Mouse (Mus musculus): Measurements from ENCODE around the gene Wdr86. TPM values are rescaled to one million over a fixed set of nuclear protein-coding genes. Genes with fewer than 3 reads are reported as not detected.

Gene Wdr86
- polyA plus RNA-seq, 1 experiment from 2014 or later = 21.8 TPM

GRCm38 (mm10) chr5:24756931-24757330 lies 26.4 kb upstream of the Wdr86 start:
- H3K27me3 ChIP-seq (replicated peaks; ENCODE audit: control insufficient read depth, insufficient read depth, low read length) = no peaks in the 10 kb centered on the region; the same call in 1 of the 2 replicates
- peaks cover 11% of the 10 kb centered on the region for H3K4me1 ChIP-seq (ENCODE audit: control insufficient read depth, insufficient read depth, low read length)
- ATAC-seq (ENCODE audit: low read depth) = no peak
- no peak overlapping the region for H3K4me3 ChIP-seq (ENCODE audit: low read depth, low read length)
- no peak overlapping the region for H3K4me2 ChIP-seq (ENCODE audit: low read depth, low read length)
- no peak overlapping the region for H3K27ac ChIP-seq (replicated peaks; ENCODE audit: low read depth, low read length)
- no peak overlapping the region for H3K9ac ChIP-seq (ENCODE audit: low read depth, low read length)
- no peaks in the 10 kb centered on the region for H3K36me3 ChIP-seq (ENCODE audit: control insufficient read depth, insufficient read depth, low read length)
- DNase-seq (ENCODE audit: low spot score) = no peak
- H3K9me3 ChIP-seq (ENCODE audit: control insufficient read depth, low read length) = no peaks in the 10 kb centered on the region
- 46% methylated on average over 3 of the region's 3 CpGs for WGBS

GRCm38 (mm10) chr5:24752175-24752498 lies 21.6 kb upstream of the Wdr86 start:
- 3% methylated on average over 2 of the region's 2 CpGs for WGBS
- DNase-seq (ENCODE audit: low spot score) (no peak), ATAC-seq (ENCODE audit: low read depth) (no peak)
- H3K9ac ChIP-seq (ENCODE audit: low read depth, low read length) = peak overlapping the region; percentile 90
- H3K9me3 ChIP-seq (ENCODE audit: control insufficient read depth, low read length) = no peaks in the 10 kb centered on the region
- peak overlapping the region; percentile 96 for H3K27ac ChIP-seq (replicated peaks; ENCODE audit: low read depth, low read length)
- peak overlapping the region; percentile 67 for H3K4me3 ChIP-seq (ENCODE audit: low read depth, low read length)
- peak overlapping the region; percentile 77 for H3K4me2 ChIP-seq (ENCODE audit: low read depth, low read length)
- H3K27me3 ChIP-seq (replicated peaks; ENCODE audit: control insufficient read depth, insufficient read depth, low read length) = no peaks in the 10 kb centered on the region
- no peaks in the 10 kb centered on the region for H3K36me3 ChIP-seq (ENCODE audit: control insufficient read depth, insufficient read depth, low read length)
- peaks cover 27% of the 10 kb centered on the region for H3K4me1 ChIP-seq (ENCODE audit: control insufficient read depth, insufficient read depth, low read length)

GRCm38 (mm10) chr5:24751305-24752174 lies 21.0 kb upstream of the Wdr86 start:
- peak overlapping the region; percentile 67 for H3K4me3 ChIP-seq (ENCODE audit: low read depth, low read length)
- DNase-seq (ENCODE audit: low spot score) = peak; percentile 92
- WGBS = 3% methylated on average over 24 of the region's 25 CpGs

GRCm38 (mm10) chr5:24750321-24751304 lies 20.1 kb upstream of the Wdr86 start:
- Histone ChIP-seq H3K4me2 (ENCODE audit: low read depth, low read length) (peak overlapping the region; percentile 77), H3K9ac (ENCODE audit: low read depth, low read length) (peak overlapping the region; percentile 90), H3K4me1 (ENCODE audit: control insufficient read depth, insufficient read depth, low read length) (peaks cover 27% of the 10 kb centered on the region), H3K9me3 (ENCODE audit: control insufficient read depth, low read length) (no peaks in the 10 kb centered on the region), H3K27me3 (replicated peaks; ENCODE audit: control insufficient read depth, insufficient read depth, low read length) (no peaks in the 10 kb centered on the region), H3K27ac (replicated peaks; ENCODE audit: low read depth, low read length) (peak overlapping the region; percentile 96), H3K36me3 (ENCODE audit: control insufficient read depth, insufficient read depth, low read length) (no peaks in the 10 kb centered on the region), H3K4me3 (ENCODE audit: low read depth, low read length) (peak overlapping the region; percentile 67)
- 3% methylated on average over 55 of the region's 59 CpGs for WGBS
- peak; percentile 94 for DNase-seq (ENCODE audit: low spot score)
- peak; percentile 85 for ATAC-seq (ENCODE audit: low read depth)

More at GRCm38 (mm10) chr5:24751305-24752174, 21.0 kb upstream of the Wdr86 start:
- Histone ChIP-seq H3K4me1 (ENCODE audit: control insufficient read depth, insufficient read depth, low read length) (peaks cover 27% of the 10 kb centered on the region), H3K9me3 (ENCODE audit: control insufficient read depth, low read length) (no peaks in the 10 kb centered on the region), H3K4me2 (ENCODE audit: low read depth, low read length) (peak overlapping the region; percentile 77), H3K9ac (ENCODE audit: low read depth, low read length) (peak overlapping the region; percentile 90), H3K27me3 (replicated peaks; ENCODE audit: control insufficient read depth, insufficient read depth, low read length) (no peaks in the 10 kb centered on the region), H3K27ac (replicated peaks; ENCODE audit: low read depth, low read length) (peak overlapping the region; percentile 96), H3K36me3 (ENCODE audit: control insufficient read depth, insufficient read depth, low read length) (no peaks in the 10 kb centered on the region)
- peak; percentile 81 for ATAC-seq (ENCODE audit: low read depth)

GRCm38 (mm10) chr5:24749731-24750130 lies 19.2 kb upstream of the Wdr86 start:
- peak overlapping the region; percentile 90 for H3K9ac ChIP-seq (ENCODE audit: low read depth, low read length)
- ATAC-seq (ENCODE audit: low read depth) (no peak), DNase-seq (ENCODE audit: low spot score) (no peak)
- H3K4me1 ChIP-seq (ENCODE audit: control insufficient read depth, insufficient read depth, low read length) = peaks cover 22% of the 10 kb centered on the region
- 55% methylated on average over 5 of the region's 5 CpGs for WGBS
- H3K4me2 ChIP-seq (ENCODE audit: low read depth, low read length) = peak overlapping the region; percentile 77
- H3K36me3 ChIP-seq (ENCODE audit: control insufficient read depth, insufficient read depth, low read length) = no peaks in the 10 kb centered on the region
- peak overlapping the region; percentile 67 for H3K4me3 ChIP-seq (ENCODE audit: low read depth, low read length)
- no peaks in the 10 kb centered on the region for H3K9me3 ChIP-seq (ENCODE audit: control insufficient read depth, low read length)
- no peaks in the 10 kb centered on the region for H3K27me3 ChIP-seq (replicated peaks; ENCODE audit: control insufficient read depth, insufficient read depth, low read length)
- peak overlapping the region; percentile 96 for H3K27ac ChIP-seq (replicated peaks; ENCODE audit: low read depth, low read length)

GRCm38 (mm10) chr5:24747533-24747932 lies 17.0 kb upstream of the Wdr86 start:
- Histone ChIP-seq H3K27me3 (replicated peaks; ENCODE audit: control insufficient read depth, insufficient read depth, low read length) (no peaks in the 10 kb centered on the region), H3K4me3 (ENCODE audit: low read depth, low read length) (no peak overlapping the region), H3K4me1 (ENCODE audit: control insufficient read depth, insufficient read depth, low read length) (peaks cover 22% of the 10 kb centered on the region), H3K27ac (replicated peaks; ENCODE audit: low read depth, low read length) (peak overlapping the region; percentile 40), H3K9ac (ENCODE audit: low read depth, low read length) (no peak overlapping the region), H3K36me3 (ENCODE audit: control insufficient read depth, insufficient read depth, low read length) (no peaks in the 10 kb centered on the region), H3K4me2 (ENCODE audit: low read depth, low read length) (no peak overlapping the region), H3K9me3 (ENCODE audit: control insufficient read depth, low read length) (no peaks in the 10 kb centered on the region)
- peak; percentile 53 for DNase-seq (ENCODE audit: low spot score)
- no peak for ATAC-seq (ENCODE audit: low read depth)
- WGBS = 11% methylated on average over 6 of the region's 6 CpGs

GRCm38 (mm10) chr5:24743956-24744355 lies 13.4 kb upstream of the Wdr86 start:
- ATAC-seq (ENCODE audit: low read depth) (no peak), DNase-seq (ENCODE audit: low spot score) (no peak)
- 84% methylated on average over 10 of the region's 10 CpGs for WGBS
- no peaks in the 10 kb centered on the region for H3K9me3 ChIP-seq (ENCODE audit: control insufficient read depth, low read length)
- no peaks in the 10 kb centered on the region for H3K27me3 ChIP-seq (replicated peaks; ENCODE audit: control insufficient read depth, insufficient read depth, low read length)
- no peak overlapping the region for H3K9ac ChIP-seq (ENCODE audit: low read depth, low read length)
- no peaks in the 10 kb centered on the region for H3K36me3 ChIP-seq (ENCODE audit: control insufficient read depth, insufficient read depth, low read length)
- no peak overlapping the region for H3K4me3 ChIP-seq (ENCODE audit: low read depth, low read length)
- peaks cover 18% of the 10 kb centered on the region for H3K4me1 ChIP-seq (ENCODE audit: control insufficient read depth, insufficient read depth, low read length)
- H3K4me2 ChIP-seq (ENCODE audit: low read depth, low read length) = no peak overlapping the region
- H3K27ac ChIP-seq (replicated peaks; ENCODE audit: low read depth, low read length) = no peak overlapping the region

- ATAC-seq (ENCODE audit: low read depth) (peak; percentile 89), DNase-seq (ENCODE audit: low spot score) (peak; percentile 77)
- Histone ChIP-seq H3K9ac (ENCODE audit: low read depth, low read length) (0 out of 2 replicates have a peak overlapping the region, but pooled peaks have one; percentile 10), H3K4me3 (ENCODE audit: low read depth, low read length) (no peak overlapping the region), H3K27me3 (replicated peaks; ENCODE audit: control insufficient read depth, insufficient read depth, low read length) (no peaks in the 10 kb centered on the region), H3K36me3 (ENCODE audit: control insufficient read depth, insufficient read depth, low read length) (no peaks in the 10 kb centered on the region), H3K4me2 (ENCODE audit: low read depth, low read length) (no peak overlapping the region), H3K27ac (replicated peaks; ENCODE audit: low read depth, low read length) (peak overlapping the region; percentile 74), H3K4me1 (ENCODE audit: control insufficient read depth, insufficient read depth, low read length) (peaks cover 15% of the 10 kb centered on the region), H3K9me3 (ENCODE audit: control insufficient read depth, low read length) (no peaks in the 10 kb centered on the region)
- WGBS = 23% methylated on average over 15 of the region's 15 CpGs
Observed at GRCm38 (mm10) chr5:24741172-24741885, 10.8 kb upstream of the Wdr86 start.

Measured in embryonic facial prominence, embryonic 14.5 days (tissue).